Mouse (Mus musculus) urinary bladder, postnatal 10 days (tissue): ENCODE results near the gene Cdc14a.
"Not testable (repeated sequence)": the region's sequence is repeated elsewhere in the genome, so short reads cannot be mapped to it uniquely, and the experiment has no call there.

Source experiments
- DNase-seq: peaks from one replicate; pipeline ENCODE4 v3.0.0; 2022; ENCODE audit warnings: low spot score

Gene Cdc14a

DNA sequence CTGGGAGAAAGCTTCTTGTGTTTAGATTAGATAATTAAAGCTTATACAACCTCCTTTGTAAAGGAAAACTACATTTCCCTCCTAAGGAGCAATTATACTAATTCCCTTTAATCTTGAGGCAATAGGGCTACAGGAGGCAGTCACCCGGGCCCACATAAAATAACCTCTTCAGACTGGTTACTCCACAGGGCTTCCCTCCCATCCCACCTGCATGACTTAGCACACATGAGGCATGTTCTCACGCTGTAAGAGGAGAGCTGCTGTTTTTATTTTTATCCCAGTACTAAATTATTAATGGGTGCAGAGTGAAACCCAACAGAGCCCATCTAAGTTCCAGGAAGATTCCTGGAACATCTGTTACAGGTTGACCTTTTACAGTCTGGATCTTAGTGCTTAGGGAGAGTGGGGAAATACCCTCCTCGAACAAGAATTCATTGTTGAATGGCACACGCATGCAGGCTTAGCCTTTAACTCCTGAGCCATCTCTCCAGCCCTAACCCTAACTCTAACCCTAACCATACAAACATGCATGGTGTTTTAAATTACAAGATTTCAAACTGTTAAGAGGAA is 54.9 kb downstream of the Cdc14a start:
- DNase-seq = no peak

DNA sequence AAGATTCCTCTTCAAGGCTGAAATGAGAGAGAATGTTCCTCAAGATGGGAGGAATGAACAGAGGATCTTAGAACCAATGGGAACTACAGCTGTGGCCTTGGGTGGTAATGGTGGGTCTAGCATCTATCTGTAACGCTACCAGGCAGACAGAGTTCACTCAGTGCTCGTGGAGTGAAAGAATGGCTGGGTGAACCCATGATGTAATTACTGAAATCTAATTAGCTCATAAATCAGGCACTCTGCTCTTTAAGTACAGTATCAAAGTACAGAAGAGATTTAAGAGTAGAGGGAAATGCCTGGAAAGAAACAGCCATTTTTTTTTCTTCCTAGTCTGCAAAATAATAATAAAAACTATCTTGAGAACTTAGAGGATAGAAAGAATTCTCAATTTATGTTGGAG is 57.7 kb downstream of the Cdc14a start:
- no peak for DNase-seq

GRCm38 (mm10) chr3:116361906-116362305 is 61.9 kb downstream of the Cdc14a start:
- no peak for DNase-seq

DNA sequence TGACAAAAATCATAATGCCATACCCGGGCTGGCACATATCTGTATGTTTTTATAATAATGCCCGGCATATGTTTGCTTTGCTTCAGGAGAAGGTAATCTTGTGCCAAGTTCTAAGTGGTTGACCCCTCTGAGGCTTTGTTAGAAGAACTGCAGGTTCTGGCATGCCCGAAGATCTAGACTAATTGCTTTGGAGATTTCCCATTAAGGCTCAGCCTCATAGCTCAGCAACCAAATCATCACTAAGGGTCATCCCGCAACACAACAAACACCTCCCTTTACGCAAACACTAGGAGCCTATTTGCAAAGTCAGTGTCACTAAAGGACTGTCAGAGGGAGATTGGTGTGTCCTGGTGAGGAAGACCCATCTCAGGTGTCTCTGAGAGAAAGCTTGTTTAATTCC is 62.7 kb downstream of the Cdc14a start:
- no peak for DNase-seq

- DNase-seq = no peak
These were observed 66.0 kb downstream of the Cdc14a start for GRCm38 (mm10) chr3:116357866-116358265.

DNA sequence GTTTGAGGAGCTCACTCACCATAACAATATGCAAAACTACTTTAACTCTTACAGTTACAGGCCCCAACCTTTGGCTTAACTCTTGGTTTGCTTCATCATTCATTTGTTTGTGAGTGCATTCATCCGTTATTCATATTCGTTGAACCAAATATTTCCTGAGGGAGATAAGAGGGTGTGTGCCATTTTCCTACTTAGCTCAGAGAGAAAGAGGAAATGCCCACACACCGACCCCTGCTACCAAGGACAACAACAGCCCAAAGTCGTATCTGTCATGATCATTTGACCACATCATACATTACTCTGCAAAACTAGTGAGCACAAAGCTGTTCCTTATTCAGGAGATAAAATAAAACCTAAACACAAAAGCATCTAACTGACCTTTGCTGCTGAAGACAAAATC is 66.7 kb downstream of the Cdc14a start:
- no peak for DNase-seq

- DNase-seq = no peak
These were observed 68.6 kb downstream of the Cdc14a start for GRCm38 (mm10) chr3:116355026-116355788.

GRCm38 (mm10) chr3:116352486-116352885 is 71.3 kb downstream of the Cdc14a start:
- DNase-seq = no peak

DNA sequence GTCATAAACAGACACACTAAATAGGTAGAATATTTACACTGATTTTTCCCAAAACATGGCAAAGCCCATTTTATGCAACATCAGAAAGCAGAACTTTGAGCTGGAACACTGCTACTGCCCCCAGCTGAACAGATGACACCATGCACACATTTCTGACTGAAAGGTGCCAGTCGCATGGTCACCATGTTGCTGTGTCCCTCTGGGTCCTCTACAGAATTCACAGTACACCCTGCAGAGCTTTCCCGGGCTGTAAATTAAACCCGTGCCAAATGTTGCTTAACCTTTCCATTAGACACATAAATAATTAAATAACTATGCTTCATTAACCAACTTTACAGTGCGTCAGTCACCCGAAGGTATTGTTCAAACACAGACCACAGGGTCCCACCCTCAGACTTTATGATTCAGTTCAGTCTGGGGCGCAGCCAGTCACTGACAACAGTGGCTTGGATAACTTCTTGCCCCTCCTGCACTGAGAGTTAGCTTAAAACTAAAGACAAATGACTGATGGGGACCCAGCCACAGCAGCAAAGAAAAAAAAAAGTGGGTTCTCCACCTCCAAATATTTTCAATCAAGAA is 73.4 kb downstream of the Cdc14a start:
- DNase-seq = no peak

DNA sequence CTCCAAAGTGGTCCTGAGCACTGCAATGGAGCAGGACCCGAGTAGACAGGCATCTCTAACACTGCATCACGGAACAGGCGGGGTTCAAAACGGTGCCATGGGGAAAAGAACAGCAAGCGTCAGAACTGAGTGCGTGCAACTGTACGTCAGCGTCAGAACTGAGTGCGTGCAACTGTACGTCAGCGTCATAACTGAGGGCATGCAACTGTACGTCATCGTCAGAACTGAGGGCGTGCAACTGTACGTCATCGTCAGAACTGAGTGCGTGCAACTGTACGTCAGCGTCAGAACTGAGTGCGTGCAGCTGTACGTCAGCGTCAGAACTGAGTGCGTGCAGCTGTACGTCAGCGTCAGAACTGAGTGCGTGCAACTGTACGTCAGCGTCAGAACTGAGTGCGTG is 76.3 kb downstream of the Cdc14a start:
- DNase-seq = not testable (repeated sequence)

DNA sequence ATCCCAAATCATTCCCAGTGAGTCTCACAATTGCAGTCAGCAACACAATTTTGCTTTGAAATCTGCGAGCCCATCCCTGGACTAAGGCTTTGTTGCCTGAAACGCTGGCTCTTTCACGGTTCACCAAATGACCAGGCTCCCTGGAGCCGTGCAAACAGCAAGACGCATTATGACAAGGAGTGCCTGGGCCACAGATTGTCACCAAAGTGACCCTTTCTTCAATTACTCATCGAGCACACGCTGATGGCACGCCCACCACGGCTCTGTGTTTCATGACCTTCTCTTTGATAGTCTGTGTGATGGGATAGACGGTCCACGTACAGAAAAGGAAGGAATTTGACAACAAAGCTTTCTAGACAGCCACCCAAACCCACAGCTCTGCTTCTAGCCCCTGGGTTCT is 78.6 kb downstream of the Cdc14a start:
- no peak for DNase-seq

DNA sequence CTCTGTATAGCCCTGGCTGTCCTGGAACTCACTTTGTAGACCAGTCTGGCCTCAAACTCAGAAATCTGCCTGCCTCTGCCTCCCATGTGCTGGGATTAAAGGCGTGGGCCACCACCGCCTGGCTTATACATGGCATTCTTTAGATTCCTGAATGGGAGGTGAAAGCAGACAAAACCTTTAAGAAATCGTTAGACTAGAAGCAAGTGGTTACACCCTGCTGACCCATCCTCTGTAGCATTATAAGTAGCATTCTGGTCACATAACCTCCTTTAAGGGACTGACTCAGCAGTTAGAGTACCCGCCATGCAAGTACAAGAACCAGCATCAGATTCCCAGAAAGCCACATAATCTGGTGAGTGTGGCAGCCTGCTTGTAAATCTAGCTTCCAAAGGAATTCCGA is 81.6 kb downstream of the Cdc14a start:
- no peak for DNase-seq

- DNase-seq = no peak
These were observed 82.7 kb downstream of the Cdc14a start for GRCm38 (mm10) chr3:116340950-116341624.

DNA sequence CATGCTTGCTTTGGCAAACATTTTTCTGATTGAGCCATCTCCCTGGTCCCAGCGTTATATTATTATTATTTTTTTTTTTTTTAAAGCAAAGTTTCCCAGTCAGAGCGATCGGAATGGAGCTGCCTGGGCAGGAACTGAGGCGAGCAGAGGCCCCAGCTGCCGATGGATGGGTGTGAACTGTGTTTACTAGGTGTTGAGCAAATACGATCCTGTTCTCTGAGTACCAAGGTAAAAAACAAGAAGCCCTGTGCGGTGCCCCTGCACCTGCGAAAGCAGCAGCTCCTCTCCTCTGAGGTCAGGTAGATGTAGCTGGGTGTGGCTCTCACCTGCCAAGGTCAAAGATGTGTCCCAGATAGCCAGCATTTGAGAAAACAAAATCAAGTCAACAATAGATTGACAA is 83.6 kb downstream of the Cdc14a start:
- DNase-seq = no peak

- no peak for DNase-seq
These were observed 85.2 kb downstream of the Cdc14a start for GRCm38 (mm10) chr3:116338616-116339015.

DNA sequence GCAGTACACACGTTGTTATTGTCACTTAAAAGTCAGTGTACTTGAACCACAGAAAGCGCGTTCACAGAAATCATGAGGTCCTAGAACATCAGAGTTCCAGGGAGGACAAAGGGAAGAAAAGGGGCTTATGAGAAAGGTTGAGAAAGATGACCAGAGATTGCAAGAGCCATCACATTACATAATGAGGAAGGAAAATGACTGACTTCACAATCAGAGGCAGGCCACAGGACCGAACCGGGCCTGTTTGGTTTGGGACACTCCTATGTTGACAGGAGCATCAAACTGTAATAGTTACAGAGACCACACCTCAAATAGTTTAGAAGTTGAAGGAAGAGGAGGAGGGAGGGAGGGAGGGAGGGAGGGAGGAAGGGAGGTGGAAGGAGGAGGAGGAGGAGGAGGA is 86.0 kb downstream of the Cdc14a start:
- DNase-seq = no peak

GRCm38 (mm10) chr3:116335036-116335435 is 88.8 kb downstream of the Cdc14a start:
- no peak for DNase-seq

DNA sequence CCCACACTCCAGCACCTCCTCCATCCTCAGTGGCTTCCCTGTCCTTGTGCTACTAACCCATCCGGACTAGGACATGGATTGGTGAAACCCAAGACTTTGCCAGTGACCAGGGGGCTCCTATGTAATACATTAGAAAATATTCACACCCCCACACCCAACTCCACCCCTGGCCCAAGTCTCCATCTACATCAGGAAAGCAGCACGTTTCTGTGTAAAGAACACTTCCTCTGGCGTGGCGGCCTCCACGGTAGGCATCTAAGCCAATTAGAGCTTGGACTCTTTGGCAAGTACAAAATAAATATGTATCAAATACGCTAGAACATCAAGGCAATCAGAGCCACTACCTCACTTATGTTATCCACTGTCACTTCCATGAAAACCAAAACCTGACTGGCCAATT is 90.1 kb downstream of the Cdc14a start:
- DNase-seq = no peak

DNA sequence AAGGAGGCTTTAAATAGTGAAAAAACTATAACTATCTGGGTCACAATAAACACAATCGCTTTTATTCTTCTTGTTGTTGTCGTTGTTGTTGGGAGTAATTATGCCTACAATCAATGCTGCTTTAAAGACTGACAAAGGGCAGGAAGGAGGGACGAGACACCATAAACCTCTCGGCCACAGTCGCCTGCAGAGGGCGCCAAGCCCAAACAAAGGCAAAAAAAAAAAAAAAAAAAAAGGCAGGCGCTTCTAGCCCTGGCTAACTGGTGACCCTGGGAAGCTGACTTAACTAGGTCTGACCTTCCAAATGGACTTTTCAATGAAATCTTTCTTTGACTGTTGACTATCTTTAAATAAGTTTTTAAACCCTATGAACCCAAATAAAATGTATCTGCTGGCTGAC is 90.6 kb downstream of the Cdc14a start:
- no peak for DNase-seq

- no peak for DNase-seq
These were observed 91.9 kb downstream of the Cdc14a start for GRCm38 (mm10) chr3:116331811-116332464.

- no peak for DNase-seq
These were observed 93.9 kb downstream of the Cdc14a start for GRCm38 (mm10) chr3:116329976-116330375.

- DNase-seq = no peak
These were observed 94.6 kb downstream of the Cdc14a start for GRCm38 (mm10) chr3:116329023-116329762.
